22 mouse cellular contexts compared by ENCODE assay signal in the genomic region with DNA sequence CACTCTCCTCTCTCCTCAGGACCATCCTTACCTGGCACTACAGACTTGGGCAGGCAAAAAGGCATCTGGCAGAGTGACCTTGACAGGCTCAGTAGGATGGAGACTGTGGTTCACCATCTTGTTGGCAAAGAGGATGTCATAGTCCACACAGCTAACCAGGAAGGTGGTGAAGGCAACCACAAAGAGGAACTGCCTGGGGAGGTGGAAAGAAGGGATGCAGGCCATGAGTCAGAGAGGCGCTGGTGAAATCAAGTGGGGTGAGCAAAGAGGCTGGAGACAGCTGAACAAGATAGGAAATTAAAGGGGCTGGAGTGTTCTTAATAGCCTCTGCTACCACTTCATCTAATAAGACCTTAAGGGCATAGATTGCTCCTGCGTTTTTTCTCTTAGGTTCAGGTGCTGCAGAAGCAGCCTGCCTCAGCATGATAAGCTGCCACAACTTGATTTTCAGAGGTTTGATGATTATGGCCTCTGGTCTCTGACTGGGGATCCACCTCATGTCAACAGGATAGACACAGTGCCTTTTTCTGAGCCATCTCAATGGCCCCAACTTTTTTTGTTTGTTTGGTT. TPM values are rescaled to one million over a fixed set of nuclear protein-coding genes. Genes with fewer than 3 reads are reported as not detected.
DNase-seq lines count a peak whose midpoint lies in the region; ATAC-seq and TF ChIP-seq lines count a peak whose summit lies in the region.
"Had no signal": no experiment of that assay in that cellular context is flagged by ENCODE, and none has a peak within 500 bp of the region (broad histone marks: within the 10 kb centered on the region; RNA-seq: fewer than 3 reads in every experiment).

No protein-coding gene starts in this region.

- ATAC-seq in lung, postnatal 0 days, result no peak
- ATAC-seq in common myeloid progenitor, adult 5-6 weeks (replicated peaks; ENCODE audit: low read depth, poor library complexity, severe bottlenecking), result peak; percentile 64
- peak; percentile 74 for ATAC-seq in megakaryocyte, adult 5-6 weeks (ENCODE audit: poor library complexity, severe bottlenecking)
- ATAC-seq: forebrain, embryonic 14.5 days; midbrain, embryonic 13.5 days had no signal

- H3K4me1 ChIP-seq in lung, postnatal 0 days (ENCODE audit: insufficient read depth, low read depth, low read length), result peaks cover 10% of the 10 kb centered on the region; the same call in 1 of the 2 replicates
- H3K4me1 ChIP-seq in heart, embryonic 10.5 days, result peaks cover 16% of the 10 kb centered on the region

- TF ChIP-seq EP300 in lung, postnatal 0 days (IDR thresholded peaks at IDR 0.05), result no peak

- no peak overlapping the region for H3K9ac ChIP-seq in lung, postnatal 0 days (replicated peaks; ENCODE audit: low read depth)
- H3K9ac ChIP-seq: embryonic facial prominence, embryonic 12.5 days; hindbrain, embryonic 14.5 days; limb, embryonic 15.5 days; midbrain, embryonic 13.5 days had no signal

- H3K9me3 ChIP-seq in lung, postnatal 0 days (ENCODE audit: low read length), result no peaks in the 10 kb centered on the region
- no peaks in the 10 kb centered on the region for H3K9me3 ChIP-seq in heart, embryonic 10.5 days
- H3K9me3 ChIP-seq: embryonic facial prominence, embryonic 12.5 days; limb, embryonic 15.5 days; midbrain, embryonic 13.5 days had no signal

- H3K4me2 ChIP-seq in lung, postnatal 0 days (replicated peaks; ENCODE audit: low read depth, low read length), result no peak overlapping the region
- H3K4me2 ChIP-seq: embryonic facial prominence, embryonic 12.5 days; heart, embryonic 11.5 days; hindbrain, embryonic 14.5 days; limb, embryonic 15.5 days; midbrain, embryonic 13.5 days had no signal

- WGBS in lung, postnatal 0 days, result 79% methylated on average over 2 of the region's 2 CpGs
- WGBS in heart, embryonic 10.5 days, result 77% methylated on average over 2 of the region's 2 CpGs

- H3K36me3 ChIP-seq in lung, postnatal 0 days (ENCODE audit: insufficient read depth, low read length), result peaks cover 28% of the 10 kb centered on the region
- peaks cover 62% of the 10 kb centered on the region for H3K36me3 ChIP-seq in heart, embryonic 10.5 days

- no peaks in the 10 kb centered on the region for H3K27me3 ChIP-seq in lung, postnatal 0 days (replicated peaks; ENCODE audit: insufficient read depth, low read length)
- H3K27me3 ChIP-seq in heart, embryonic 10.5 days (ENCODE audit: insufficient read depth, poor library complexity, severe bottlenecking), result no peaks in the 10 kb centered on the region
- H3K27me3 ChIP-seq: embryonic facial prominence, embryonic 12.5 days; limb, embryonic 15.5 days; midbrain, embryonic 13.5 days had no signal

- H3K4me3 ChIP-seq in lung, postnatal 0 days (ENCODE audit: low read depth, low read length), result no peak overlapping the region
- no peak overlapping the region for H3K4me3 ChIP-seq in heart, embryonic 10.5 days
- H3K4me3 ChIP-seq: embryonic facial prominence, embryonic 12.5 days; erythroblast, embryonic 14.5 days; limb, embryonic 15.5 days; midbrain, embryonic 13.5 days; myocyte had no signal

- no peak for TF ChIP-seq CTCF in lung, postnatal 0 days (IDR thresholded peaks at IDR 0.05)

- H3K27ac ChIP-seq in lung, postnatal 0 days (ENCODE audit: low read length), result no peak overlapping the region
- H3K27ac ChIP-seq in heart, embryonic 10.5 days, result no peak overlapping the region
- H3K27ac ChIP-seq: embryonic facial prominence, embryonic 12.5 days; hindbrain, embryonic 14.5 days; limb, embryonic 15.5 days; macrophage; midbrain, embryonic 13.5 days had no signal

- peak; percentile 16 for DNase-seq in lung, postnatal 0 days (ENCODE audit: low spot score)
- DNase-seq in lung, postnatal 10 days, result no peak
- no peak for DNase-seq in thymus, postnatal 36 days
- no peak for DNase-seq in heart, embryonic 10.5 days (ENCODE audit: low spot score)
- DNase-seq in adrenal gland, postnatal 36 days, result no peak
- DNase-seq: adrenal gland, postnatal 14 days; B cell, adult 2 months; cerebellum, adult 9-10 months; heart, postnatal 10 days; kidney, adult 9 months; thymus, postnatal 4 days had no signal

RNA-seq across cellular contexts. Expression of a gene that starts 4.0 kb away (rescaled TPM):
- polyA plus RNA-seq in lung, postnatal 0 days (2015; fragmentation: Nextera tagmentation; extraction: Ambion mirVana), result 15.9 and 17.2 TPM in 2 replicates
- total RNA-seq in common myeloid progenitor, adult 5-6 weeks (2017), result 13.1 and 17.3 TPM in 2 replicates
- total RNA-seq in megakaryocyte, adult 5-6 weeks (2015), result 6.2 and 7.6 TPM in 2 replicates
- 24.5 and 24.6 TPM in 2 replicates for total RNA-seq in megakaryocyte, adult 5-6 weeks (2017)
- 24.7 and 28.5 TPM in 2 replicates for polyA plus RNA-seq in heart, embryonic 10.5 days (2016; fragmentation: Nextera tagmentation; extraction: Ambion mirVana)
- total RNA-seq in adrenal gland, postnatal 36 days (2021), result 10 to 100 TPM; 13.7 to 16.8 TPM

RNA-seq across cellular contexts. Expression of a gene that starts 4.0 kb away (rescaled TPM):
- 23.7 and 28.3 TPM in 2 replicates for polyA plus RNA-seq in lung, postnatal 0 days (2015; fragmentation: Nextera tagmentation; extraction: Ambion mirVana)
- 6.8 and 8.5 TPM in 2 replicates for total RNA-seq in common myeloid progenitor, adult 5-6 weeks (2017)
- total RNA-seq in megakaryocyte, adult 5-6 weeks (2015), result 26.7 and 34.8 TPM in 2 replicates
- total RNA-seq in megakaryocyte, adult 5-6 weeks (2017), result 12.8 and 21.3 TPM in 2 replicates
- 27.5 and 36.0 TPM in 2 replicates for polyA plus RNA-seq in heart, embryonic 10.5 days (2016; fragmentation: Nextera tagmentation; extraction: Ambion mirVana)
- 10 to 100 TPM; 38.0 to 43.7 TPM for total RNA-seq in adrenal gland, postnatal 36 days (2021)

RNA-seq across cellular contexts. Expression of a gene that starts 7.8 kb away (rescaled TPM):
- 9.4 and 11.7 TPM in 2 replicates for polyA plus RNA-seq in lung, postnatal 0 days (2015; fragmentation: Nextera tagmentation; extraction: Ambion mirVana)
- total RNA-seq in common myeloid progenitor, adult 5-6 weeks (2017), result 17.8 and 22.9 TPM in 2 replicates
- total RNA-seq in megakaryocyte, adult 5-6 weeks (2015), result 2.5 and 4.0 TPM in 2 replicates
- total RNA-seq in megakaryocyte, adult 5-6 weeks (2017), result 3.6 and 5.3 TPM in 2 replicates
- polyA plus RNA-seq in heart, embryonic 10.5 days (2016; fragmentation: Nextera tagmentation; extraction: Ambion mirVana), result 24.6 and 29.8 TPM in 2 replicates
- total RNA-seq in adrenal gland, postnatal 36 days (2021), result 10 to 100 TPM; 24.9 to 33.9 TPM

RNA-seq across cellular contexts. Expression of a gene that starts 19.6 kb away (rescaled TPM):
- polyA plus RNA-seq in lung, postnatal 0 days (2015; fragmentation: Nextera tagmentation; extraction: Ambion mirVana), result 50.5 and 56.1 TPM in 2 replicates
- 12.7 and 21.8 TPM in 2 replicates for total RNA-seq in common myeloid progenitor, adult 5-6 weeks (2017)
- total RNA-seq in megakaryocyte, adult 5-6 weeks (2015), result 36.3 and 39.0 TPM in 2 replicates
- total RNA-seq in megakaryocyte, adult 5-6 weeks (2017), result 44.0 and 47.4 TPM in 2 replicates
- 30.2 and 32.1 TPM in 2 replicates for polyA plus RNA-seq in heart, embryonic 10.5 days (2016; fragmentation: Nextera tagmentation; extraction: Ambion mirVana)
- total RNA-seq in adrenal gland, postnatal 36 days (2021), result 10 to 100 TPM; 30.2 to 35.1 TPM

RNA-seq across cellular contexts. Expression of a gene that starts 22.6 kb away (rescaled TPM):
- 8.6 and 10.1 TPM in 2 replicates for polyA plus RNA-seq in lung, postnatal 0 days (2015; fragmentation: Nextera tagmentation; extraction: Ambion mirVana)
- 7.5 and 13.1 TPM in 2 replicates for total RNA-seq in common myeloid progenitor, adult 5-6 weeks (2017)
- 7.5 and 8.2 TPM in 2 replicates for total RNA-seq in megakaryocyte, adult 5-6 weeks (2015)
- 6.7 and 12.2 TPM in 2 replicates for total RNA-seq in megakaryocyte, adult 5-6 weeks (2017)
- polyA plus RNA-seq in heart, embryonic 10.5 days (2016; fragmentation: Nextera tagmentation; extraction: Ambion mirVana), result 7.9 and 10.9 TPM in 2 replicates
- total RNA-seq in adrenal gland, postnatal 36 days (2021), result 10 to 100 TPM; 20.2 to 22.2 TPM
